Mouse (Mus musculus) heart, postnatal 0 days (tissue): Measurements from ENCODE around the gene Nfib.

ENCODE experiments used
- CTCF ChIP-seq: IDR thresholded peaks from 2 replicates; pipeline ENCODE4 v1.5.1; 2016; ENCODE audit warnings: antibody characterized with exemption, control low read depth, low read depth
- EP300 ChIP-seq: IDR thresholded peaks from 2 replicates; pipeline ENCODE4 v1.6.1; 2016; ENCODE audit warnings: antibody characterized with exemption, low read depth

DNA sequence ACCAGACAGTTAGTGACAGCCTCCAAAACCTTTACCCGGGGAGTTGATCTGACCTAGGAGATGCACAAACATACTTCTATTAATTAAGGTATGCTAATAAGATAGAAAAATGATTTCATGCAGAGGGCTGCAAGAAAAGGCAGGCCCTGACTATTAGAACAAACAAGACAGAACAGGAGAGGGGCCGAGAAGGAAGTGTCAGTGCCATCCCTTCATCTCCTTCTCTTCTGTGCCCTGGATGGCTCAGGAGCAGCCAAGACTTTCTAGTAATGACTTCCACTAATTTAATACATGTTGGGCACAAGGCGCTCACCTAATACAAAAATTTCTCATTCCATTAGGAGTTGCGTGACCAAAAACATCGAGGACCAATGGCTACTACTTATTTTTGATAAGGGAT, 118.9 kb downstream of the Nfib start:
- TF ChIP-seq EP300 = no peak
- no peak for TF ChIP-seq CTCF
